In genomic region chr5:117377731-117378130, GRCm38 (mm10) we compare ENCODE assay signal across 1 mouse cellular context. TPM values are rescaled to one million over a fixed set of nuclear protein-coding genes. Genes with fewer than 3 reads are reported as not detected.
"Had no signal": no experiment of that assay in that cellular context is flagged by ENCODE, and none has a peak within 500 bp of the region (broad histone marks: within the 10 kb centered on the region; RNA-seq: fewer than 3 reads in every experiment).

No protein-coding gene starts in this region.

RNA-seq across cellular contexts. Expression of gene Ksr2, which starts 36.1 kb away (rescaled TPM):
- total RNA-seq: monocyte, adult 5-6 weeks had no signal
